Mouse (Mus musculus) c-Kit-positive CD71-negative TER-119-negative erythroid progenitor cells, embryonic 14.5 days (primary cell): ENCODE data around the gene Rnf38.
A peak's percentile ranks its signal among the peaks of the same experiment; 100 is the strongest.

Source experiments
- DNase-seq: peaks from one replicate; pipeline ENCODE4 v3.0.0-alpha.2; 2013; ENCODE audit warnings: low read depth

Rnf38 gene

DNA sequence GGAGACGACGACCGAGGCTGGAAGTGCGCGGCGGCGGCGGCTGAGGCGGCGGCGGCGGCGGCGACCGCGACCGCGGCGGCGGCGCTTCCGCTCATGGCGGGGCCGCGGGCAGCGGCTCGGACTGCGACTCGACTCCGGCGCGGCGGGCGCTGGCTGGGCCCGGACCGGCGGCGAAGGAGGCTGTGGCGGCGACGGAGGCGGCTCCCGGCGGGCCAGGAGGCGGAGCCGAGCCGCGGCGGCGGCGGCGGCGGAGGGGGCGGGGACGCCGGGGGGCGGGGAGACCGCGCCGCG lies at the start of gene Rnf38:
Gene Rnf38 (minus strand): TSS at position 77 of the 291 bp plus-strand sequence.
- no peak for DNase-seq

DNA sequence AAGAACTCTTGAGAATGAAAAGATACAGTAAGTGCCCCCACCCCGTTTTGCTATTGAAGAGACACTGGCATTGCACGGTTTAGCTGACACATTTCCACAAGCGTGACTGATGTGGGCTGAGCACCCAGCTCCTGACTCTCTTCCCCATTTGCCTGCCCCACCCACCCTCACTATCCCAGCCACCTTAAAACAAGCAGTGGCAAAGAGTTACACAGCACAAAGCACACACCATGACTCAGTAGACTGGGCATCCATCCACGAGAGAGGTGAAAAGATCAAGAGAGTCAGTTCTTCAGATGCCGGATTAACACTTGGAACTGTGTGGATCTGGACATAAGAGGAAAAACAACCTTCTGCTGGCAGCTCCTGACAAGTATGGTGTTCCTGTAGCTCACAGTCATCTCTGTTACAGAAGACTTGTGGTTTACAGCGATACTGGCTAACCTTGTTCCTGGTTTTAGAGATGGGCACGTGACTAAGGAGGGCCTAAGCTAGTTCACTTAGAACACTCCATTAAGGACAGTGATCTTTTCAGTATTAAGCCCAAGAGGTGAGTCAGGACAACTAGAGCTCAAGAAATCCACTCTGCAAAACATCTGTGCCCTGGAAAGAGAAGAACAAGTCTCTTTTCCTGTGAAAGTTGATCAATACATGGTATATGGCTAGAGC lies 48.1 kb upstream of the Rnf38 start:
- no peak for DNase-seq

DNA sequence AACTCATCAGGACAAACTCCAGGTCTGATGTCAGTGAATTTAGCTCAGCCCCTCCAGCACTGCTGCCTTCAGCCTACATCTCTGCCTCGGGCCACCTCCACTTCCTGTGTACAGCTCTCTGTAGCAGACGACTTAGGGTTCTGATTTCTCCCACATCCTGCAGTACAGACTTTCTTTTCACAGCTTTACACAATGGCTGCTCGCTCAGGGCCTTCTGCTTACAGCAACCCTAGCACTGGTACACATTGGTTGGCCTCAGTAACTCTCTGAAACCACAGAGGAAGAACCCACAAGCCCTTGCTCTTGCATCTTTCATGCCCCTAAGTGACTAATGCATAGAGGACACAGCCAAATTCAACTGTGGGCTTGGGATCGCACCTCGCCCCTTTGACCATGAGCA lies 37.5 kb upstream of the Rnf38 start:
- no peak for DNase-seq

DNA sequence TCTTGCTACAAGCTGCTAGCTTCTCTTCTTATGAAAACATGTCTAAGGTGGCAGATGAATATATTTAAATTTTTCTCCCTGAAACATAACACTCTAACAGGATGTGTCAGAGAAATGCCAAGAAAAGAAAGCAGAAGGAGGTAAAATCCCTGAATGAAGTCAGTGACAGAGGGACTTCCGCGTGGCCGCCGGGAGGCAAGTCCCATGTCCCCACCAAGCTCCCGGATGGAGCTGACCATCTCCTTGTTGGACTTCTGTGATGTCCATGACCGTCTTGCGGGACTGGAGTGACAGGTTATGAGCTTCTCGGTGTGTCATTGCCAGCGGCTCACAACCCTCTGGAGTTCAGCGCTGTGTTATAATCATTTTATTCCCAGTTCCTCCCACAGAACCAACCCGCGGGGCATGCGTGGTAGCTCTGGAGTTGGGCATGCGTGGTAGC lies 35.8 kb upstream of the Rnf38 start:
- no peak for DNase-seq

DNA sequence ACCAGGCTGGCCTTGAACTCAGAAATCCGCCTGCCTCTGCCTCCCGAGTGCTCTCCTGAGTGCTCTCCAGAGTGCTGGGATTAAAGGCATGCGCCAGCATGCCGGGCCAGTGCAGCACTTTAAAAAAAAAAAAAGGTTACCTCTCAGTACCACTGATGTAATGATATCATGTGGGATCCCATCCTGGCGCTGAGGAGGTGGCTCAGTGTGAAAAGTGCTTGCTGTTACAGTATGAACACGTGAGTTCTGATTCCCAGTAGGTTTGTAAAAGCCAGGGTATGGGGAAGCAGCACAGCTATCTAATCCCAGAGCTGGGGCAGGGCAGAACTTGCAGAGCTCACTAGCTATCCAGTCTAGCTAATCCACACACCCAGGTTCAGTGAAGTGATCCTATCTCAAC lies 33.8 kb upstream of the Rnf38 start:
- DNase-seq: no peak

DNA sequence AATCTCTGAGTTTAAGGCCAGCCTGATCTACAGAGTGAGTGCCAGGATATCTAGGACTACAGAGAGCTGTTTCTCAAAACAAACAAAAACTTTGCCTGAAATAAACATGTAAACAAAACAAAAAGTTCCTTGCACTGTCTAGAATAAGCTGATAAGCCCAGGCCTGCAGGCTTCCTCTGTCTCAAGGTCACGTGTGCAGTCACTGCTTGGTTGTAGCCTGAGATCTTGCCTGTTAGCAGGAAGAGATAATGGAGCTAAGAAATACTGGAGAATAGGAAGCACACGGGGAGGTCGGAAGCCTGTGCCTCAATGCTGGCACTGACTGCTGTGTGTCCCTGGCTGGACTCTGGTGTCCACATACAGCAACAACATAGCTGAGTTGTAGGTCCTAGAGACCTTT lies 31.9 kb upstream of the Rnf38 start:
- no peak for DNase-seq

DNA sequence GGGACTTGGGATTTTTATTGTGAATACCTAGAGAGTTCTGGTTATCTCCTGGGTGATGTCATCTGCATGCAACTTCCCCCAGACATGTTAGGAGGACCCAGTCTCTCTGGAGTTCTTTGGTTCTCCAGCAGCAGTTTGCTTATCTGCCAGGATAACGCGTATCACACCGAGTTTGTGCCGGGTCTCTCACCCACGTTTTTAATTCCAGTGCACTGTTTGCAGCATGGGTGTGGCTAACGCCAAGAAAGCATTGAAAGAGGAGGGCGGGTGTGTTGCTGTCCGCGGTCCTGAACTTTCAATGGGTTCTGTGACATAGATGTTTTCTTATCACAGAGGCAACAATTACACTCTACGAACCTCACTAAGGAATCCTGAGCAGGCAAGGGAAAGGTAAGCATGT lies 26.7 kb upstream of the Rnf38 start:
- DNase-seq: peak; percentile 72

DNA sequence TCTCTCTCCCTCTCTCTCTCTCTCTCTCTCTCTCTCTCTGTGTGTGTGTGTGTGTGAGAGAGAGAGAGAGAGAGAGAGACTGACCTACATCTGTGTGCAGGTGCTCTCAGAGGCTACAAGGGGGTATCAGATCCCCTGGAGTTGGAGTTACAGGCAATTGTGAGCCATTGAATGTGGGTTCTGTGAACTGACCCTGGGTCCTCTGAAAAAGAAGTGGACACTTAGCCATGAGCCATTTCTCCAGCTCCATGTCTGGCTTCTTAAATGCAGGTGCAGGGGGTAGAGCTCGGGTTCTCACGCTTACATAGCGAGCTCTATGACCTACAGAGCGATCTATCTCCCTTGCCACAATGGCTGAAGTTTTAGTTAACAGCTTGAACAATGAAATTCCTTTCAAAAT lies 25.5 kb upstream of the Rnf38 start:
- DNase-seq: no peak

DNA sequence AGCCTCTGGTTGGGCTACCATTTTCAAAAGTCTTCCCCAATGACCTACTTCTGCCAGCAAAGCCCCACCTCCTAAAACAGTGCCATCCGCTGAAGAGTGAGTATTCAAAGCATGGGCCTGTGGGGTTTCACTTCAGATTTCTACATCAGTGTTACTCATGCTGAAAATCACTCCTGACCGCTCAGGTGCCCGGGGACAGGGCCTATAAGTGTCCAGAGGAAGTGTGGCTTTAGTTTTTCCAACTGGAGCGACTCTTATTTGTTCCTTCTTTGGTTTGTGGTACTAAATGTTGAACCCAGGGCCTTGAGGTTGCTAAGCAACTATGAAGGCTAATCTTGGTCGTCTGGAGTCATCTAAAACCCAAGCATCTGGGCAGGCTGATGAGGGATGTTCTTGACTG lies 21.0 kb upstream of the Rnf38 start:
- DNase-seq: no peak

DNA sequence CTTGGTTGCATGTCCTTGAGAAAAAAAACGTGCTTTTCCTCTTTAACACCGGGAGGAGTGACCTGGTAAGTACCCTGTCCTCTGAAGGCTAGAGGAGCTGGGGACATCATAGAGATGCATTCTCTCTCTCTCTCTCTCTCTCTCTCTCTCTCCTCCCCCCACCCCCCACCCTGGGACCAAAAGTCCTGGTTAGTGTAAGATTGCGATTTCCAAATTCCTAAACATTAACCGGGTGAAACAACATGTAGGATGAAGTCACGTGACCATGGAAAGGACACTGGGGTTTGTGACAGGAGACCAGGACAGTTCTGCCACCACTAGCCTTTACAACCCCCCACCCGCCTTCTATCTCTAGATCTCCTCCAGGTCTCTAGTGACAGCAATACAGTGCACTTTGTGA lies 19.6 kb upstream of the Rnf38 start:
- no peak for DNase-seq

DNA sequence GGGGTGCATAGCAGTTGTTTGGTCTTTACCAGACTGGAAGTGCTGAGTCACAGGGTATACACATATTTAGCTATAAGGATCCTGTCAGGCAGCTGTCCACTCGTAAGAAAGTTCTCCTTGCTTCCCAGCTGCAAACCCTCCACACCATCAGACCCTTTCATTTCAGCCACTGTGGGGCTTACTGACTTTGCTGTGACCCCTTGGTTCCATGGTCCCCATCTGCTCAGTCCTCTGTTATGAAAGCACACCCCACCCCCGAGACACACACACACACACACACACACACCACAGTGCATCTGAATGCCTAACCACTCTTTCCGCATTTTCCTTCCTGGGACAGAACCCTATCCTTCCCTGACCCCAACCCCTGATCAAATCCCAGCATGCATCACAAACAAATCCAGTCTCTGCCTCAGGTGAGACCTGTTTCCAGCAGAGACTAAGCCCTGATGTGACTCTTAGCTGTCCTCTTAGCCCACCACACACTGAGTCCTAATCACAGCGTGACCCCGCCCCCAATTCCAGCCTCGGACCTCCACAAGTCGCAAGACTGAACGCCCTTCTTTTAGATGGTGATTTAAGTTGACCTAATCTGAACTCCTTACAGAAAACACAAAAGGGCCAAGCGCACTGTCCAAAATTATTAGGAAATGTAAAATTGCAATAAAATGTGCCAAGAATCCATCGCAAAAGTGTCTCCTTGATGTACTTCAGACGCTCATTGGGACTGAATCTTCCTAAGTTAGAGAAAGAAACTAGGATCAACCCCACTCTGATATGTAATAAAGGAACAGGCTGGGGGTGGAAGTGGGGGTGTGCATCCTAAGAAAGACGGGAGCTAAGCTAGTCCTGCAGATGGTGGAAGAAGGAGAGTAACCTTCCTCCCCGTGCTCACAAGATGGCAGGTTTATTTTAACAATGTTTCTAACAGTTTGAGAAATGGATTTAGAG lies 18.7 kb upstream of the Rnf38 start:
- no peak for DNase-seq

DNA sequence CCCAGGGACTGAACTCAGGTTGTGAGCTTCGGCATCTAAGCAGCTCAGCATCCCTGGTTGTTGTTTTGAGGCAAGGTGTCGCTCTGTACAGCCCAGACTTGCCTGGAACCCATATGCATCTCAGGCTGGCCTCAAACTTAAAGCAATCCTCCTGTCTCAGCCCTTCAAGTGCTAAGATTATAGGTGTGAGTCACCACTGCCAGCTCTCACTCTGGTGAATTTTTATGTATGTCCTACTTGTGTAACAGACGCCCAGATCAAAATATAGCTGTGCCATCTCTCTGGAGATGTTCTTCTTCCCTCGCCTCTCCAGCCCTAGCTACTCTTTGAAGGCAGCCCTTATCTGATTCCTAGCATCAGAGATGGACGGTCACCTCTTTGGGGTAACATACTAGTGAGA lies 17.9 kb upstream of the Rnf38 start:
- DNase-seq: no peak

DNA sequence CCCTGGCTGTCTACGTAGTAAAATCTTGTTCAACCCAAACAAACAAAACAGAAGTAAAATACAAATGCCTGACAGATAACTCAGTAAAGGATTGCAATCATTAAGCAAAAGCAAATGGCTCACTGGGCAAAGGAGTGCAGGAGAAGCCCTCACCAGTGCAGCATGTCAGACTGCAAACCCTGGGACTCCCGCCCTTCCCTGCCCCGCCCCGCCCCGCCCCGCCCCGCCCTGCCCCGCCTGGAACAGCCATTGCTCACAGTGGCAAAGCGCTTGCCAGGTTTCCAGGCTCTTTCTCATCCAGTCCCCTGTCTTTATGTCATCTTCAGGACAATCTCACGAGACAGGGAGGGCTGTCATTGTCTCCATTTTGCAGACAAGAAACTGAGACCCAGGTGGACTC lies 16.1 kb upstream of the Rnf38 start:
- DNase-seq: no peak

DNA sequence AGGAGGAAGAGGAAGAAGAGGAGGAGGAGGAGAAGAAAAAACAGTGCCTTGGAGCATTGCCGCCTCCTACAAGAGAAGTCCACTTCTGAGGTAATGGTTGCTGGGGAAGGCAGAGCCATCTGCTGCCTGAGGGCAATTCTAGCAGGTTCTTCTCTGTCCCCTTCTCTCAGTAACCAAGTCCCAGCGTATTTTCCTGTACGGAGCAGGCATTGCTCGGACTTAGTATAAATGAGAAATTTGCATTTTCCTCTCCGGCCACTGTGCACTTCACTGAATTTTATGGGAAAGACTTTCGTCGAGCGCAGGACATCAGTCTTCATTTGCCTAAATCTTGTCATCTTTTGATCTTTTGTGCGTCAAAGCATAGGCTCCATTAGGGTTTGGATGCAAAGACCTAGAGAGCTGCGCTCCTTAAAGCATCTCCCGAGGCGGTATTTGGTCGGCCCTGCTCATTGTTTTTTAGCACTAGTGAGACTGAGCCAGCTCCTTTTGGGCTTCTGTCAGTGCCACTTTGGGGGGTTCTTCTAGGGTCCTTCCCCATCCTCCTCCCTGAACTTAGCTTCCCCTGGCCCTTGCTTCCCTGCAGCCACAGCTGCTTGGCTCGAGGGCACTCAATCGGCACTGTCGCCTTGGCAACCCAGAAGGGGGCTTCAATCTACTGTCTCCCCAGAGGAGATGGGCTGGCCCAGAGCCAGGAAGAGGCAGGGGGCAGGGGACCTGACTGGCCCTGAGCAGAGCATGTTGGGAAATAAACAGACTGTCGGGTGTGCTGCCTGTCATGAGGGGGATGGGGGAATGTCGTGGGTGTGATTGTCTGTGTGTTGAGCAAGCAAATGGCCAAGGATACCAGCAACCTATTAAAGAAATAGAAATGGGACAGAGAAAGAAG lies 13.7 kb upstream of the Rnf38 start:
- DNase-seq: no peak

DNA sequence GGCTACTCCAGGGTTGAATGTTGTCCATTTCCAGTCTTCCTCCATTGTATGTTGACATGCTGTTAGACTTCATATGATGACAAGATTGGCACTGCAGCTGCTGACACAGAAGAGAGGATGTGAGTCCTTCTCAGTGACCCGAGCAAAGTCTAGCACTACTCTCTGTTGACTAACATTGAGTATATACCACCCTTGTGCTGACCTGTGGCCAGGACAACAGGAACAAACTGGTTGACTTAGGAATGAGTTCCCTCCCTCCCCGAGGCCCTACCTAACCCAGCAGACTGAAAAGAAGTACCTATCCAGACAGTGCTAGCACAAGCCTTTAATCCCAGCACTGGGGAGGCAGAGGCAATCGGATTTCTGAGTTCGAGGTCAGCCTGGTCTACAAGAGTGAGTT lies 12.7 kb upstream of the Rnf38 start:
- no peak for DNase-seq

DNA sequence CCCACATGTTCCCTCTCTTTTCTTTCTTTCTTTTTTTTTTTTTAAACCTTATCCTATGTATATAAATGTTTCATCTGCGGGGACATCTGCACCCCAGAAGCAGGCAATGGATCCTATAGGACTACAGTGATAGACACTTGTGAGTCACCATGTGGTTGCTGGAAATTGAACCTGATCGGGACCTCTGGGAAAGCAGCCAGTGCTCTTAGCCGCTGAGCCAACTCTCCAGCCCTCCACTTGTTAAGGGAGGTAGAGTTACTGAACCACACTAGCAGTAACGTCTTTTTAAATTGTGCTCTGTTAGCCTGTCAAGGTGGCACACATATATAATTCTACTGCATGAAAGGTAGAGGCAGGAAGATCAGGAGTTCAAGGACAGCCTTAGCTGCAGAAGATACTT lies 8.0 kb upstream of the Rnf38 start:
- no peak for DNase-seq

DNA sequence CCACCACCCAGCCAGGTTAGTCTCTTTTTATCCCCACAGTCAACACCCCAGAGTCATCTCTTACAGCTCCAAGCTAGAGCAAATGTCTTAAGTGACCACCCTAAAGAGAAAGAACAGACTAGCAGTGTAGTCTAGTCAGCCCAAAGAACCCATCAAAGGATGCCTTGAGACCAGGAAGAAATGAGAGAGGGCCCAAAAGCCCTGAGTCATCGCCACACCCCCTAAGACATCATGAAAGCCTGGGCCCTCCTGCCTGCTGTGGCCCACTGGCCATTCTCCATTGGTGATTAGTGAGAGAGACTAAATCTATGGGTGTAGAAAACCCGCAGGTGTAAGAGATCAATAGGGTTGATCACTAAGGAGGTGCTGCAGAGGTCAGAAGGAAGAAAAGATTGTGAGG lies 2.4 kb upstream of the Rnf38 start:
- no peak for DNase-seq

DNA sequence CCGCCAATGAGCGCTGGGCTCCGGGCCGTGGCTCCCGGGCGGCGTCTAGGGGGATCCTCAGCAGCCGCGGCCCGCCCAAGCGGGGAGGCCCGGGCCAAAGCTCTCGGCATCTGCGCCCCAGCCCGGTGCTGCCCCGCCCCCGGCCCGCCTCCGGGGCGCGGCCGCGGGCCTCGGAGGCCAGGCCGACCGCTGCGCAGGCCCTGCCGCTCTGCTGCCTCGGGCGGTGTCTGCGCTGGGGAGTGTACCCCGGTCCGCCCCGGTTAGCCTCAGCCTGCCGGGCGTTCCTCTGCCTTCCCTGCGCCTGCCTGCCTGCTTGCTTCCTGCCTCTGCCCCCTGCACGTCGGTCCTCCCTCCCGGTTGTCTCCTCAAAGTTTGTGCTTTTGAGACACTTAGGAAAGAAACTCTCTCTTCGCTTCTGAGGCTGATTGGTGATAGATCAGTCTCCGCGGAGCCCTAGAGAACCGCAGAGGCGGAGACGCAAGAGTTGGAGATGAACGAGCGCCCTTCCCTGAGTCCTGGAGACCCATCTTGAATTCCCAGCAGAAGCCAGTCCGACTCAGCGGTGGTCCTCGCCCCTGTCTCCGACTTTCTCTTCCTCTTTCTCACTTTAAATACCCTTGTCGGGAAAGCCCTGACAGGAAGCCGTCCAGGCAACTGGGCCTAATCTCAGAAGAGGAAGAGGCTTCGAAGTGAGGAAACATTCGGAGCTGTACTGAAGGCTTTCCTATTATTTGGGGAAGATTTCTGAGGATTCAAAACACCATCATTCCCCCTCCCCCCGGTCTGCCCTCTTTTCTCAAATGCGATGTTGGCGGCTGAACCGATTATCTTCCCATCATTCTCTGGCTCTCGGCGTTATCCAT lies 646 bp upstream of the Rnf38 start:
- DNase-seq: peak; percentile 63

DNA sequence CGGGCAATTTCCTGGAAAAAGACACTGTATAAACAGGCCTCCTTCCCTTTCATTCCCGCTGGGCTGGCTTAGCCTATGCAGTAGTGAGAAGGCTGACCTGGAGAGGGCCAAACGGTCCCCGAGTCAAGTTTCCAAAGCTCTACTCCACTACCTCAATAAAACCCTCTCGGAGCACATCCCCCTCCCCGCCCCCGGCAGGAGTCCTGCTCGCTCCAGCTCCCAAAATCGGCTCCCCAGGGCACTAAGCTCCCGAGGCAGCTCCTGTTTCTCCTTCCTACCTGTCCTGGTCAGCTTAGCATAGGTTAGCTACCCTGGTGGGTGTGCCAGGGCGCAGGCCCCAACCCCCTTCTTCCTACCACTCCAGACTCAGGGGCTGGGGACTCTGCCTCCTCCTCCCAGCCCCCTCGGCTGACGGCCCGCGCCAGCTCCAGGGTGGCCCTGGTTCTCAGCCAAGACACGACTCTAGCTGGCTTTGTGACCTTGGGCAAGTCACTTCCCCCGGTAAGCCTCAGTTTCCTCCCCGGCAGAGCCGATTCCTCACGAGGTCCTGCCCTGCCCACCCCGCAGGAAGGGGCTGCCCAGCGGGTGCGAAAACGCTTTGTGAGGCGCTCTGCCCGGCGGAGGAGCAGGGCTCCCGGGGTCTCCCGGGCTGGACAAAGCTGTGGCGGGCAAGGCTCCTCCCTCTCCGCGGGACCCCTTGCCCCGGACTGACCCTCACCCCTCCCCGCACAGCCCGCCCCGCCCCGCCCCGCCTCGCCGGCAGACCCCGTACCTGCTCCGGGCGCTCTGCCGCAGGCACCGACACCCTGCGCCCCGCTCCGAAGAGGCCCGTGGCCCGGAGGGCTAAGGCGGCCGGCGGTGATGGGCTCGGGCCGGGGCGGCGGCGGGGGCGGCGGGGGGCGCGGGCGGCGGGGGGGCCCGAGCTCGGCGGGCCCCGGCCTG lies 547 bp downstream of the Rnf38 start:
- no peak for DNase-seq

DNA sequence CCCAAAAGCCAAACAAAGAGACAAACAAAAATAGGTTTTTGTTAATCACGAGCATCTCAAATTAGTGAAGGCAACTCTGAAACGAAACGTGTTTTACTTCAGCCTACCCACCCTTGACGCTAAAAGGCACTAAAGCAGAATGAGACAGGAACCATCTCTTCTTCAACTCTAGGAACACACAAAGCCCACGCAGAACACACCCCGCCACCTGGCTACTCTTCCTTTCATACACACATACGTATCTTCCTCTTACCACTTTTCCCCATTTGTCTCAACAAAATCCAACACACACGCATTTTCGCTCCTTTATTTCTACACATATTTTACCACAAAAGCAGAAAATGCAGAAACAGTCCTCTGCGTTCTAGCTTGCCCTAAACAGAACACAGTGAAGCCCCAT lies 8.5 kb downstream of the Rnf38 start:
- no peak for DNase-seq

DNA sequence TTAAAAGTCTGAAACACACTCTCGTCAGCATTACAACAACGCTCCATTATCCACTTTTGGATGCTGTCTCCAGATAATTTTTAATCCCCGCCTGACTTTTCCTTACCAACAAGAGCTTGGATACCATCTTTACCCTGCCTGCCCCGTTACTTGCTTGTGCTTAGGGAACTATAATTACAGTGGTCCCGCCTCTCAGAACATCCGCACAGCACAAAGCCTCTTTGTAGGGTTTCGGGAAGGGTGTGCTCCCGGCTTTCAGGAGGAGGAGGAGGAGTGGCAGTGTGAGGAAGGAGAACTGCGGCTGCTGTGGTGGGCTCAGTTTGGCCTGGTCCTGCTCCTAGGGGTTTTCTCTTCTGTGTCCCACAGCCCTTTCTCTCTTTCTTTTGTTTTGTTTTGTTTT lies 9.4 kb downstream of the Rnf38 start:
- no peak for DNase-seq
